Mouse (Mus musculus) MEL (cell line): ENCODE measurements around the gene Fam160b1. TPM values are rescaled to one million over a fixed set of nuclear protein-coding genes. Genes with fewer than 3 reads are reported as not detected.

Experiments
- DNase-seq: peaks from one replicate; pipeline ENCODE4 v3.0.0; 2011; ENCODE audit warnings: low read depth, low spot score
- H3K27ac ChIP-seq: 2 replicates; pipeline ENCODE4 v1.5.1; 2012; ENCODE audit warnings: low read depth, mild to moderate bottlenecking, control low read depth, low read length, moderate library complexity; ENCODE audit not compliant: control insufficient read depth
- H3K27me3 ChIP-seq, 2 experiments: fragments of 150-350 bp in 1 of 2; sonication (generic) in 1 of 2; 2 replicates each; pipeline ENCODE4 v1.6.1; 2012; ENCODE audit warnings: low read length in 2 of 2, mild to moderate bottlenecking in 2 of 2, improper control_type of control experiment in 1 of 2, moderate library complexity in 1 of 2; ENCODE audit not compliant: insufficient read depth in 2 of 2, control insufficient read depth in 1 of 2
- H3K36me3 ChIP-seq, 2 experiments: 2 replicates each; pipeline ENCODE4 v1.6.1; 2012 to 2014; ENCODE audit warnings: low read length in 2 of 2, improper control_type of control experiment in 1 of 2, inconsistent platforms in 1 of 2, mild to moderate bottlenecking in 1 of 2; ENCODE audit not compliant: insufficient read depth in 2 of 2, control insufficient read depth in 1 of 2
- H3K4me1 ChIP-seq, 2 experiments: fragments of 150-350 bp in 1 of 2; sonication (generic) in 1 of 2; 2 replicates each; pipeline ENCODE4 v1.6.1; 2012; ENCODE audit warnings: low read length in 2 of 2, improper control_type of control experiment in 1 of 2, mild to moderate bottlenecking in 1 of 2; ENCODE audit not compliant: insufficient read depth in 2 of 2, control insufficient read depth in 1 of 2
- H3K4me3 ChIP-seq, 2 experiments: fragments of 150-350 bp in 1 of 2; sonication (generic) in 1 of 2; 2 replicates each; pipeline ENCODE4 v1.5.1; 2012; ENCODE audit warnings: low read depth in 2 of 2, low read length in 2 of 2, mild to moderate bottlenecking in 2 of 2, moderate library complexity in 2 of 2, control low read depth in 1 of 2, improper control_type of control experiment in 1 of 2; ENCODE audit not compliant: control insufficient read depth in 1 of 2, insufficient read depth in 1 of 2
- H3K79me2 ChIP-seq: 2 replicates; pipeline ENCODE4 v1.6.1; 2012; ENCODE audit warnings: mild to moderate bottlenecking, low read length, moderate library complexity; ENCODE audit not compliant: control insufficient read depth, poor library complexity, insufficient read depth
- H3K9ac ChIP-seq: 2 replicates; pipeline ENCODE4 v1.6.1; 2012; ENCODE audit warnings: low read depth, mild to moderate bottlenecking, control low read depth, low read length, moderate library complexity; ENCODE audit not compliant: control insufficient read depth, poor library complexity, severe bottlenecking
- H3K9me3 ChIP-seq: fragments of 150-350 bp; sonication (generic); replicated peaks from 2 replicates; pipeline ENCODE4 v1.6.1; 2012; ENCODE audit warnings: mild to moderate bottlenecking, low read length, improper control_type of control experiment, moderate library complexity; ENCODE audit not compliant: insufficient read depth
- CHD1 ChIP-seq: IDR thresholded peaks from 2 replicates; pipeline ENCODE4 v1.6.1; 2012; ENCODE audit warnings: low read depth, mild to moderate bottlenecking, inconsistent platforms, low read length, improper control_type of control experiment
- CHD2 ChIP-seq: IDR thresholded peaks from 2 replicates; pipeline ENCODE4 v1.6.1; 2011; ENCODE audit warnings: low read length, improper control_type of control experiment
- ETS1 ChIP-seq: IDR thresholded peaks from 2 replicates; pipeline ENCODE4 v1.6.1; 2012; ENCODE audit warnings: low read depth, mild to moderate bottlenecking, inconsistent platforms, low read length, improper control_type of control experiment, moderate library complexity
- JUND ChIP-seq: IDR thresholded peaks from 2 replicates; pipeline ENCODE4 v1.6.1; 2011; ENCODE audit warnings: low read depth, mild to moderate bottlenecking, improper control_type of control experiment, low read length
- MAFK ChIP-seq: IDR thresholded peaks from 2 replicates; pipeline ENCODE4 v1.6.1; 2011; ENCODE audit warnings: low read depth, mild to moderate bottlenecking, low read length, improper control_type of control experiment, borderline replicate concordance
- MAX ChIP-seq: IDR thresholded peaks from 2 replicates; pipeline ENCODE4 v1.6.1; 2011; ENCODE audit warnings: low read length, improper control_type of control experiment
- MYB ChIP-seq: IDR thresholded peaks from 2 replicates; pipeline ENCODE4 v1.6.1; 2011; ENCODE audit warnings: mild to moderate bottlenecking, low read depth, low read length, improper control_type of control experiment
- NRF1 ChIP-seq: IDR thresholded peaks from 2 replicates; pipeline ENCODE4 v1.6.1; 2014; ENCODE audit warnings: low read depth, mild to moderate bottlenecking, inconsistent platforms, low read length, improper control_type of control experiment, moderate library complexity; ENCODE audit not compliant: poor library complexity, insufficient read depth, severe bottlenecking
- POLR2A ChIP-seq, 2 experiments: IDR thresholded peaks; 2 replicates each; pipeline ENCODE4 v1.6.1; 2011 to 2012; ENCODE audit warnings: low read length in 2 of 2, mild to moderate bottlenecking in 2 of 2, control low read depth in 1 of 2, improper control_type of control experiment in 1 of 2, low read depth in 1 of 2, moderate library complexity in 1 of 2; ENCODE audit not compliant: control insufficient read depth in 1 of 2, insufficient read depth in 1 of 2, poor library complexity in 1 of 2
- POLR2AphosphoS5 ChIP-seq: IDR thresholded peaks from 2 replicates; pipeline ENCODE4 v1.6.1; 2012; ENCODE audit warnings: low read depth, borderline replicate concordance, mild to moderate bottlenecking, inconsistent platforms, low read length, moderate library complexity, mixed read lengths
- SMC3 ChIP-seq: IDR thresholded peaks from 2 replicates; pipeline ENCODE4 v1.6.1; 2011; ENCODE audit warnings: low read depth, low read length, improper control_type of control experiment
- TAL1 ChIP-seq: IDR thresholded peaks from 2 replicates; pipeline ENCODE4 v1.6.1; 2012; ENCODE audit warnings: mild to moderate bottlenecking, inconsistent platforms, low read length, moderate library complexity, mixed read lengths
- TBP ChIP-seq: IDR thresholded peaks from 2 replicates; pipeline ENCODE4 v1.8.0; 2011; ENCODE audit warnings: low read depth, low read length, improper control_type of control experiment
- TCF12 ChIP-seq: IDR thresholded peaks from 2 replicates; pipeline ENCODE4 v1.6.1; 2014; ENCODE audit warnings: low read depth, mild to moderate bottlenecking, inconsistent platforms, low read length, improper control_type of control experiment, moderate library complexity
- USF1 ChIP-seq: IDR thresholded peaks from 2 replicates; pipeline ENCODE4 v1.6.1; 2014; ENCODE audit warnings: low read depth, mild to moderate bottlenecking, inconsistent platforms, low read length, improper control_type of control experiment, moderate library complexity
- ZC3H11A ChIP-seq: IDR thresholded peaks from 2 replicates; pipeline ENCODE4 v1.6.1; 2012; ENCODE audit warnings: low read depth, mild to moderate bottlenecking, inconsistent platforms, low read length, improper control_type of control experiment
- ZMIZ1 ChIP-seq: IDR thresholded peaks from 2 replicates; pipeline ENCODE4 v1.6.1; 2012; ENCODE audit warnings: low read depth, mild to moderate bottlenecking, inconsistent platforms, low read length, improper control_type of control experiment, moderate library complexity
- ZNF384 ChIP-seq: IDR thresholded peaks from 2 replicates; pipeline ENCODE4 v1.6.1; 2012; ENCODE audit warnings: low read depth, mild to moderate bottlenecking, inconsistent platforms, low read length, improper control_type of control experiment
- polyA plus RNA-seq, 2 experiments: library from polyadenylated mRNA; stranded (reverse) in 1 of 2; unstranded in 1 of 2; fragments of >175 nt in 1 of 2; fragments of >200 nt in 1 of 2; gene quantifications; 2 replicates each; pipeline versions ENCODE4 v1.2.1 to v1.2.4; 2012; ENCODE audit warnings: low replicate concordance in 2 of 2, low read depth in 1 of 2; ENCODE audit not compliant: insufficient read length in 2 of 2, insufficient read depth in 1 of 2, missing spikeins in 1 of 2
- total RNA-seq: library from RNA; depleted of rRNA; stranded (reverse); fragments of 300-350 nt; gene quantifications from 2 replicates; pipeline ENCODE4 v1.2.3, GENCODE M21; 2012

Gene Fam160b1
- total and polyA plus RNA-seq, 3 experiments = 8.6 to 28.3 (median 19.0) TPM

GRCm38 (mm10) chr19:57366007-57366406 is 5.5 kb downstream of the Fam160b1 start:
- no peak for DNase-seq
- no peak overlapping the region for H3K27ac ChIP-seq
- TF ChIP-seq POLR2AphosphoS5 (no peak), ZNF384 (no peak), CHD2 (no peak), TBP (no peak), MAX (no peak), ZC3H11A (no peak), MAFK (no peak), TCF12 (no peak), POLR2A (IDR thresholded peaks at IDR 0.05; ENCODE audit: control insufficient read depth in 1 of 2, insufficient read depth in 1 of 2, low read depth in 1 of 2, low read length in 2 of 2, poor library complexity in 1 of 2) (no peak), ETS1 (no peak), USF1 (no peak)
- no peaks in the 10 kb centered on the region for H3K27me3 ChIP-seq
- H3K79me2 ChIP-seq = peaks cover 67% of the 10 kb centered on the region
- H3K9ac ChIP-seq = no peak overlapping the region
- no peak overlapping the region for H3K4me3 ChIP-seq
- peaks cover 11 to 49% of the 10 kb centered on the region in 2 experiments for H3K36me3 ChIP-seq
- H3K9me3 ChIP-seq = no peaks in the 10 kb centered on the region
- H3K4me1 ChIP-seq = peaks cover 28 to 39% of the 10 kb centered on the region in 2 experiments

- H3K4me1 ChIP-seq = peaks cover 28 to 39% of the 10 kb centered on the region in 2 experiments
- TF ChIP-seq MYB (no peak), JUND (no peak), SMC3 (no peak), CHD1 (no peak), TAL1 (no peak), NRF1 (no peak), ZMIZ1 (no peak)
- H3K9ac ChIP-seq = no peak overlapping the region
- no peak overlapping the region for H3K4me3 ChIP-seq
- H3K27ac ChIP-seq = no peak overlapping the region
- no peak for DNase-seq
- H3K9me3 ChIP-seq = no peaks in the 10 kb centered on the region
- H3K27me3 ChIP-seq = no peaks in the 10 kb centered on the region
- H3K79me2 ChIP-seq = peaks cover 61% of the 10 kb centered on the region
- H3K36me3 ChIP-seq = peaks cover 17 to 49% of the 10 kb centered on the region in 2 experiments
Observed at GRCm38 (mm10) chr19:57366626-57367025, 6.1 kb downstream of the Fam160b1 start.
